Mouse (Mus musculus) erythroblast, embryonic 14.5 days (primary cell): ENCODE results near the gene Sorcs3.

Experiments used
- GATA1 ChIP-seq: IDR thresholded peaks from 2 replicates; pipeline ENCODE4 v1.6.1; 2012; ENCODE audit warnings: low read length, inconsistent platforms, mixed read lengths
- TAL1 ChIP-seq: IDR thresholded peaks from 3 replicates; pipeline ENCODE4 v1.6.1; 2012; ENCODE audit warnings: low read length, inconsistent platforms, mixed read lengths

DNA sequence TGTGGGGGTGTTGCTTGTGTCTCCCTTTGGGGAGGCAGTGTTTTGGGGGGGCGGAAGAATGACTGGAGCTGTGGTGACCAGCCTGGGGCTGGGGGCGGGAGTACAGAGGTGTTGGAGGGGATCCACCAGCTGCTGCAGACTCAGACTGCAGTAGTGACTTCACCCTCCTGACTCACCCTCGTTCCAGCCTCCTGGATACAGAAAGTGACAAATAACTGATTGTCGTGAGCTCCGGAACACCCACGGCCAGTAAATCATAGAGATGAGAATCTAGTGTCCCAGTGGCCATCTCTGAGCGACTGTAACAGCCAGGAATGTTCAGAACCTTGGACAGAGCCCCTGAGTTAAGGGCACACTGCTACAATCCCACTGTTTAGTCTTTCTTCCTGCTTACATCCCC is 53.4 kb downstream of the Sorcs3 start:
- TF ChIP-seq GATA1 (no peak), TAL1 (no peak)
